Mouse (Mus musculus) CH12.LX (cell line): ENCODE measurements around the gene Tlk2. TPM values are rescaled to one million over a fixed set of nuclear protein-coding genes. Genes with fewer than 3 reads are reported as not detected.

Source experiments
- DNase-seq: peaks from one replicate; pipeline ENCODE4 v3.0.0-alpha.2; 2013; ENCODE audit errors: extremely low read depth
- H3K27ac ChIP-seq: 2 replicates; pipeline ENCODE4 v1.5.1; 2012; ENCODE audit warnings: low read depth, mild to moderate bottlenecking, control low read depth, moderate library complexity; ENCODE audit not compliant: insufficient read depth
- H3K27me3 ChIP-seq: replicated peaks from 2 replicates; pipeline ENCODE3; 2012; ENCODE audit warnings: inconsistent platforms
- H3K36me3 ChIP-seq, 2 experiments: replicated peaks in 1 of 2; 2 replicates each; pipeline versions ENCODE3 to v1.6.1; 2012; ENCODE audit warnings: inconsistent platforms in 1 of 2, low read length in 1 of 2, mild to moderate bottlenecking in 1 of 2, mixed read lengths in 1 of 2, moderate library complexity in 1 of 2; ENCODE audit not compliant: control insufficient read depth in 1 of 2, insufficient read depth in 1 of 2
- H3K4me1 ChIP-seq, 2 experiments: 2 replicates each; pipeline ENCODE4 v1.6.1; 2012; ENCODE audit warnings: inconsistent platforms in 1 of 2, moderate library complexity in 1 of 2; ENCODE audit not compliant: insufficient read depth in 2 of 2, control insufficient read depth in 1 of 2
- H3K4me2 ChIP-seq: 2 replicates; pipeline ENCODE4 v1.6.1; 2012; ENCODE audit warnings: low read depth, mild to moderate bottlenecking, control low read depth; ENCODE audit not compliant: poor library complexity, insufficient read depth, severe bottlenecking
- H3K4me3 ChIP-seq, 3 experiments: fragments of 150-350 bp in 1 of 3; sonication (generic) in 1 of 3; replicated peaks in 1 of 3; 2 replicates each; pipeline versions ENCODE3 to v1.5.1; 2011 to 2012; ENCODE audit warnings: low read depth in 2 of 3, low read length in 2 of 3, mild to moderate bottlenecking in 2 of 3, moderate library complexity in 2 of 3, control low read depth in 1 of 3, improper control_type of control experiment in 1 of 3, inconsistent platforms in 1 of 3, mixed read lengths in 1 of 3; ENCODE audit not compliant: poor library complexity in 1 of 3
- H3K79me2 ChIP-seq: replicated peaks from 2 replicates; pipeline ENCODE4 v1.6.1; 2012; ENCODE audit warnings: mild to moderate bottlenecking, moderate library complexity; ENCODE audit not compliant: control insufficient read depth, poor library complexity, insufficient read depth, severe bottlenecking; ENCODE audit errors: extremely low read depth
- H3K9ac ChIP-seq: 2 replicates; pipeline ENCODE4 v1.6.1; 2012; ENCODE audit warnings: low read depth, mild to moderate bottlenecking, control low read depth, moderate library complexity; ENCODE audit not compliant: insufficient read depth
- H3K9me3 ChIP-seq: replicated peaks from 2 replicates; pipeline ENCODE3; 2012; ENCODE audit warnings: low read length, inconsistent platforms, mixed read lengths
- BHLHE40 ChIP-seq: IDR thresholded peaks from 2 replicates; pipeline ENCODE4 v1.6.1; 2011; ENCODE audit warnings: mild to moderate bottlenecking, low read depth, low read length, improper control_type of control experiment
- CTCF ChIP-seq, 2 experiments: IDR thresholded peaks in 1 of 2; conservative IDR thresholded peaks in 1 of 2; 2 replicates each; pipeline ENCODE4 v1.5.1; 2011 to 2012; ENCODE audit warnings: low read depth in 2 of 2, low read length in 2 of 2, improper control_type of control experiment in 1 of 2, inconsistent platforms in 1 of 2, mild to moderate bottlenecking in 1 of 2, moderate library complexity in 1 of 2
- E2F4 ChIP-seq: IDR thresholded peaks from 2 replicates; pipeline ENCODE4 v1.6.1; 2011; ENCODE audit warnings: low read depth, low read length, improper control_type of control experiment; ENCODE audit not compliant: insufficient replicate concordance
- ELF1 ChIP-seq: IDR thresholded peaks from 2 replicates; pipeline ENCODE4 v1.6.1; 2014; ENCODE audit warnings: low read depth, mild to moderate bottlenecking, inconsistent platforms, low read length, improper control_type of control experiment
- ETS1 ChIP-seq: conservative IDR thresholded peaks from 2 replicates; pipeline ENCODE4 v1.6.1; 2012; ENCODE audit warnings: low read depth, mild to moderate bottlenecking, inconsistent platforms, low read length, improper control_type of control experiment, moderate library complexity
- GABPA ChIP-seq: IDR thresholded peaks from 2 replicates; pipeline ENCODE4 v1.6.1; 2012; ENCODE audit warnings: low read depth, low read length, improper control_type of control experiment, inconsistent platforms; ENCODE audit not compliant: insufficient replicate concordance
- IRF4 ChIP-seq: IDR thresholded peaks from 2 replicates; pipeline ENCODE4 v1.6.1; 2014; ENCODE audit warnings: low read depth, mild to moderate bottlenecking, inconsistent platforms, low read length, improper control_type of control experiment
- MAFK ChIP-seq: IDR thresholded peaks from 2 replicates; pipeline ENCODE4 v1.6.1; 2011; ENCODE audit warnings: low read length, improper control_type of control experiment; ENCODE audit not compliant: insufficient replicate concordance
- MEF2A ChIP-seq: IDR thresholded peaks from 2 replicates; pipeline ENCODE4 v1.6.1; 2014; ENCODE audit warnings: low read depth, mild to moderate bottlenecking, inconsistent platforms, low read length, improper control_type of control experiment, borderline replicate concordance
- MYC ChIP-seq: IDR thresholded peaks from 2 replicates; pipeline ENCODE4 v1.6.1; 2011; ENCODE audit warnings: low read depth, mild to moderate bottlenecking, improper control_type of control experiment, low read length
- PAX5 ChIP-seq: IDR thresholded peaks from 2 replicates; pipeline ENCODE4 v1.6.1; 2012; ENCODE audit warnings: low read length, inconsistent platforms, mixed read lengths
- POLR2A ChIP-seq: IDR thresholded peaks from 2 replicates; pipeline ENCODE4 v1.6.1; 2011; ENCODE audit warnings: low read depth, mild to moderate bottlenecking, improper control_type of control experiment, low read length
- POLR2AphosphoS2 ChIP-seq: IDR thresholded peaks from 2 replicates; pipeline ENCODE4 v1.6.1; 2011; ENCODE audit warnings: low read depth, low read length, improper control_type of control experiment
- RAD21 ChIP-seq: IDR thresholded peaks from 2 replicates; pipeline ENCODE4 v1.6.1; 2011; ENCODE audit warnings: low read depth, mild to moderate bottlenecking, low read length, improper control_type of control experiment, moderate library complexity
- RCOR1 ChIP-seq: conservative IDR thresholded peaks from 2 replicates; pipeline ENCODE4 v1.6.1; 2012; ENCODE audit warnings: low read depth, mild to moderate bottlenecking, inconsistent platforms, low read length, improper control_type of control experiment
- TCF12 ChIP-seq: IDR thresholded peaks from 2 replicates; pipeline ENCODE4 v1.6.1; 2014; ENCODE audit warnings: low read depth, mild to moderate bottlenecking, inconsistent platforms, low read length, improper control_type of control experiment
- USF1 ChIP-seq: IDR thresholded peaks from 2 replicates; pipeline ENCODE4 v1.6.1; 2014; ENCODE audit warnings: low read depth, mild to moderate bottlenecking, inconsistent platforms, low read length, improper control_type of control experiment
- USF2 ChIP-seq: conservative IDR thresholded peaks from 2 replicates; pipeline ENCODE4 v1.6.1; 2011; ENCODE audit warnings: low read depth, low read length, improper control_type of control experiment
- ZKSCAN1 ChIP-seq: IDR thresholded peaks from 2 replicates; pipeline ENCODE4 v1.6.1; 2012; ENCODE audit warnings: low read depth, inconsistent platforms, low read length, improper control_type of control experiment, borderline replicate concordance
- ZMIZ1 ChIP-seq: IDR thresholded peaks from 2 replicates; pipeline ENCODE4 v1.6.1; 2012; ENCODE audit warnings: low read depth, mild to moderate bottlenecking, inconsistent platforms, low read length, improper control_type of control experiment
- ZNF384 ChIP-seq: IDR thresholded peaks from 2 replicates; pipeline ENCODE4 v1.6.1; 2012; ENCODE audit warnings: low read depth, low read length, improper control_type of control experiment, inconsistent platforms
- dilution Hi-C: fragments of 300-500 bp; cut with MboI; formaldehyde crosslinking; loops from 2 replicates; pipeline ENCODE4 v1.14.3; 2020; ENCODE audit warnings: low sequenced_read_pairs; ENCODE audit not compliant: extremely low pct_unique_long_range_greater_than_20kb, extremely low pct_ligation_motif_present
- in situ Hi-C: fragments of 300-500 bp; cut with MboI; formaldehyde crosslinking; loops from 3 replicates; pipeline ENCODE4 v1.14.3; 2019; ENCODE audit warnings: low sequenced_read_pairs, low pct_ligation_motif_present, low pct_unique_long_range_greater_than_20kb, mixed read lengths
- polyA plus RNA-seq: library from polyadenylated mRNA; unstranded; fragments of >175 nt; gene quantifications from 2 replicates; pipeline ENCODE4 v1.2.1, GENCODE M21; 2012; ENCODE audit warnings: low read depth; ENCODE audit not compliant: insufficient read length
- total RNA-seq, 2 experiments: library from RNA; depleted of rRNA; stranded (reverse); fragments of 300-350 nt in 1 of 2; fragments of >200 nt in 1 of 2; gene quantifications; 2 replicates each; pipeline ENCODE4 v1.2.3; 2012 to 2014

The Tlk2 gene
- total and polyA plus RNA-seq, 3 experiments, result 78.0 to 90.6 (median 85.1) TPM

DNA sequence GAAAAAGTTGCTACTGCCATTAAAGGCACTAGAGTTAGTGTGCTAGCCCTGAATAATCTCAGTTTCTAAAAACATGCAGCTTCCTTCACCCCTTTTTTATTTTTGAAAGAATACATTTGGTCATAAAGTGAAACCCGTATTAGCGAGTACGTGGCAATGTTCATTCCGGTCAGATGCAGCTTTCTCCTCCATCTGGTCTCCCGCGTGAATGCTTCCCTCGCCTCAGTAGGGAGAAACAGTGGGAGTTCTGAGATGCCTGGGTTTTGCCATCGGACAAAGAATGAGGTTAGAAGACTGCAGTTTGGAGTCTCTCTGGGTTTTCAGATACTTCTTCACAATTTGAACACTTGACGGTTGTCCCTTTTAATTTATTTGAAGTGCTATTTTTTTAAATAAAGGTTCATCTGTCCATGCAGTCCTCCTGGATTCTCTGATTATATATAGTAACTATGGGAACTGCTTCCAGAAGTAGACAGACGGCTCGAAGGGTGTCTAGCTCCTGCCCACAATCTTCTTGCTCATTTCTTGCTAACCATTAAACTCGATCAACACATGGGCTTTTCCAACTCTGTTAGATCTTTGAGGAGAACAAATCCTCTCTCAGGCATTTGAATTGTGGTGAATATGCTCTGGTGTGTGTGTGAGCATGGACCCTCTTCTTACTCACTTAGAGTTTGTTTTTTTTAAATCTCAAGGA is 103.3 kb downstream of the Tlk2 start:
- H3K4me3 ChIP-seq, result no peak overlapping the region
- H3K79me2 ChIP-seq, result no peaks in the 10 kb centered on the region
- H3K4me1 ChIP-seq, result no peaks in the 10 kb centered on the region
- dilution Hi-C loops (no loop called here), in situ Hi-C loops (no loop called here)
- peaks cover 57 to 94% of the 10 kb centered on the region in 2 experiments for H3K36me3 ChIP-seq
- H3K9ac ChIP-seq, result no peak overlapping the region
- H3K4me2 ChIP-seq, result no peak overlapping the region
- TF ChIP-seq MYC (no peak), ELF1 (no peak), RAD21 (no peak), RCOR1 (no peak)
- H3K9me3 ChIP-seq, result no peaks in the 10 kb centered on the region
- DNase-seq, result no peak
- no peaks in the 10 kb centered on the region for H3K27me3 ChIP-seq
- H3K27ac ChIP-seq, result no peak overlapping the region

DNA sequence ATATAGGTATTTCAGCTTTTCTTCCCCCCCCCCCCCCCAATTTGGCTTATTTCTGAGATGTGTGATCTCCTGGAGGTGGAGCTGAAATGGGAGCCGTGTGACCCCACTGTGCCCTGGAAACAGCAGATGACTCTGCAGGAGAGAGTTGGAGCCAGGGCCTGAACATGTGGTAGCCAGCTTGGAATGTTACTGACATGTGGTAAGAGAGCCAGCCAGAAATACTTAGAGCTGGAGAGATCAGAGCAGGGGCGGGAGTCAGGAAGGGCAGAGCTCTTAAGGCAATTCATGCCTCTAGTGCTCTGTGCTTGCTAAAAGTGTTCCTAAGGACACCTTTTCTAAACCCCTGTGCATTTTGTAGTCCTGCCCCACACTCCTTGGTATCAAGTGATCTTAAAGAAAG is 103.9 kb downstream of the Tlk2 start:
- H3K4me2 ChIP-seq, result no peak overlapping the region
- H3K79me2 ChIP-seq, result no peaks in the 10 kb centered on the region
- H3K4me1 ChIP-seq, result no peaks in the 10 kb centered on the region
- DNase-seq, result no peak
- no peak overlapping the region for H3K9ac ChIP-seq
- TF ChIP-seq ETS1 (no peak), IRF4 (no peak)
- no peak overlapping the region for H3K27ac ChIP-seq
- in situ Hi-C loops (no loop called here), dilution Hi-C loops (no loop called here)
- H3K36me3 ChIP-seq, result peaks cover 55 to 92% of the 10 kb centered on the region in 2 experiments
- no peak overlapping the region for H3K4me3 ChIP-seq
- H3K9me3 ChIP-seq, result no peaks in the 10 kb centered on the region
- no peaks in the 10 kb centered on the region for H3K27me3 ChIP-seq

- in situ Hi-C loops, result no loop called here
- H3K27me3 ChIP-seq, result no peaks in the 10 kb centered on the region
- H3K36me3 ChIP-seq, result peaks cover 56 to 90% of the 10 kb centered on the region in 2 experiments
- dilution Hi-C loops, result no loop called here
- H3K4me2 ChIP-seq, result no peak overlapping the region
- no peaks in the 10 kb centered on the region for H3K9me3 ChIP-seq
- H3K4me3 ChIP-seq, result no peak overlapping the region
- H3K79me2 ChIP-seq, result no peaks in the 10 kb centered on the region
- TF ChIP-seq BHLHE40 (no peak), MAFK (no peak), POLR2A (no peak), MYC (no peak), TCF12 (no peak), USF1 (no peak), ZMIZ1 (no peak), ETS1 (no peak), E2F4 (no peak), POLR2AphosphoS2 (no peak; the same call in 1 of the 2 replicates), CTCF (conservative IDR thresholded peaks at IDR 0.05 in 1 of 2, IDR thresholded peaks at IDR 0.05 in 1 of 2; ENCODE audit: low read depth in 2 of 2, low read length in 2 of 2) (no peak), ZNF384 (no peak), GABPA (no peak), RAD21 (no peak), ZKSCAN1 (no peak), PAX5 (no peak), USF2 (no peak), RCOR1 (no peak), ELF1 (no peak), MEF2A (no peak)
- no peak for DNase-seq
- H3K27ac ChIP-seq, result no peak overlapping the region
- H3K4me1 ChIP-seq, result no peaks in the 10 kb centered on the region
- no peak overlapping the region for H3K9ac ChIP-seq
Observed at GRCm38 (mm10) chr11:105283016-105283415, 104.4 kb downstream of the Tlk2 start.
